Mouse (Mus musculus): ENCODE results near the gene Arsg. TPM values are rescaled to one million over a fixed set of nuclear protein-coding genes. Genes with fewer than 3 reads are reported as not detected.

The Arsg gene
- 1 to 10 TPM; 1.1 to 1.8 (median 1.2) TPM for total RNA-seq (2022)

DNA sequence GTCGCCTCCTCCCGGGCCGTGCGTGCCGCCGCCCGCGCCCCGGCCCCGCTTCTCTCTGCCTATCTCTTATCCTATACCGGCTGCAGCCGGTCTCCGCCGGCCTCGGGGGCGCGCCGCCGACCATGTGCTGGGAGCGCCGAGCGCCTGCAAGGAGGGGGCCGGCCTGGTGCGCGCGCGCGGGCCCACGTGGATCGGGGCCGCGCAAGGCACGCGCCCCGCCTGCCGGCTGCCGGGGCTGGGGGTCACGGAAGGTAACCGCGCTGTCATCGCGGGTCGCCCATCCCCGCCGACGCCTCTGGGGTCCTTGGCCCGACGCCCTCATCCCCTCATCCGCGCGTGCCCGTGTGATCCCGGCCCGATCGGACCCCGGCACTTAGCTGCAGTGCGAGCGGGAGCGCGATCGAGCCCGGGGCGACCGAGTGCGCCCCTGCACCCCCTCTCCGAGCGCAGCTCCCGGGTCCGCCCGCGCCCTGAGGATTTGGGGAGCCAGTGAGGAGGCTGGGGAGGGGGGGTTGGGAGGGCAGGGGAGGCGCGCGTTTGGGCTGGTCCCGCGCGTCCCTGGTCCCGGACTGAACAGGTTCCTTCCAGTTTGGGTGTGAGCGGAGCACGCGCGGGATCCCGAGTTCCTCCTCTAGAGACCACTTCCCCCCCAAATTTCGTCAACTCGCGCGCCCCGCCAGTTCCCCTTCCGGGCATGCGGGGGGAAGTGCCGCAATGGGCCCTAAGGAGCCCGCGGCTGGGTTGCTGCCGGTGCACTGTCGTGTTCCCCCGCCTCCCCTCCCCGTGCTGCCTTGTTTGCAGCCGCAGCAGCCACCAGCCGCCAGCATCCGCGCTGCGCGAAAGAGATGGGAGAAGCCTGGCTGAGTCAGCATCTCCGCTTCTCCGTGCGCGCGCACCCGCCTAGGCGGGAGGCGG is at the start of gene Arsg, which contains the start of gene Slc16a6:
TSS of gene Arsg (plus strand) at position 204 of the 915 bp plus-strand sequence.
TSS of gene Slc16a6 (minus strand) at position 428 of the 915 bp plus-strand sequence.
- DNase-seq (ENCODE audit: low spot score in 2 of 2) = peak; percentile 20 to 28

DNA sequence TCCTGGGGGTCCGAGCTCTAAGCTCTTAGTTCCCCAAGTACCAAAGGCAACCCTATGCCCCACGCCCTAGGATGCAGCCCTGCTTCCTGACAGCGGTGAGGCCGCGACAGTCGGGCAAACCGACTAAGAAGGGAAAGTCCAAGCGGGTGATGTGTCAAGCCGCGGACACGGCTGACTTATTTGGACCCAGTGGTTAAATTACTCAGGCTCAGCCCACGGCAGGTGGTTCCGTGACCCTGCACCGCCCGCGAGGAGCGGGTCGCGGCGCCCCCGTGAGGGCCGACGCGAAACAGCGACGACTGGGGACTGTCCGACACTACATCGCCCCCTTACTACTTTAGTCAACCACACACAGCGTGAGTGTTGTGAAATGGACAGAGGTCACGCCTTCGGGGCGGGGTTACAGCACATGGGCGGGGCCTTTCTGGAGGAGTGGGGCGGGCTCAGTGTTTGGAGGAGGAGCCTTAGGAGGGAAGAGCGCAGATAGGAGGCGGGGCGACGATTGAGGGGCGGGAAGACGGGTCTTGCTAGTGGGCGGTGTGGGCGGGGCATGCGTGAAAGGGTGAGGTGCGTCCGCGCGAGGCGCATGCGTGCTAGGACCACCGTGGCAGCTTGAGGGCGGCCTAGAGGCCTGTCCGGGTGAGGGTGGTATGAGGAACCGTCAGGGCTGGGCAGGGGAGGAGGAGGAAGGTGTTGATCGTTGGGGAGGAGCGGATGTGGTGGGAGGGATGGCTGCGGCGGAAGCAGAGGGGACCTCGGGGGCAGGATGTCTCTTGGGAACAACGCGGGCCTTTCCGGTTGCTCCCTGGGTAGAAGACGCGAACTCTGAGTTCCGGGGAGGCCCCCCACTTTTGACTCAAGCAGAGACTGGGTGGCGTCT is 47.5 kb upstream of the Arsg start, which contains the start of gene Amz2:
TSS of gene Amz2 (plus strand) at position 555 of the 880 bp plus-strand sequence.
- peak; percentile 99 for DNase-seq (ENCODE audit: low spot score in 2 of 2)

- DNase-seq (ENCODE audit: low spot score in 2 of 2) = no peak
Measured at GRCm38 (mm10) chr11:109426272-109426586, 46.9 kb upstream of the Arsg start.

DNA sequence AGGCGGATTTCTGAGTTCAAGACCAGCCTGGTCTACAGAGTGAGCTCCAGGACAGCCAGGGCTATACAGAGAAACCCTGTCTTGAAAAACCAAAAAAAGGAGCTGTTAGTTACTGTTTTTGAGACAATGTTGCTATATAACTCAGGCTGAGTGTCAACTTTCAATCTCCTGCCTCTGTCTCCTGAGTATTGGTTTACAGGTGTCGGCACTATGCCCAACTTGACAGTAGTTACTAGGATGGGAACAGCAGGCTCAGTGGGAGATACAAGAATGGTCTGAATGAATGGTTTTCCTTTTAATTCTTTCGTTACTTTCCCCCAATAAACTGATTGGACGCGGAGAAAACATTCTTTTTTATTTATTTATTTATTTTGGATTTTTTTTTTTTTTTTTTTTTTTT is 45.8 kb upstream of the Arsg start:
- DNase-seq (ENCODE audit: low spot score in 2 of 2) = no peak

- no peak for DNase-seq (ENCODE audit: low spot score in 2 of 2)
Measured at GRCm38 (mm10) chr11:109434233-109434798, 38.9 kb upstream of the Arsg start.

GRCm38 (mm10) chr11:109436889-109437288 is 36.3 kb upstream of the Arsg start:
- no peak for DNase-seq (ENCODE audit: low spot score in 2 of 2)

GRCm38 (mm10) chr11:109439209-109439608 is 34.0 kb upstream of the Arsg start:
- DNase-seq (ENCODE audit: low spot score in 2 of 2) = no peak

DNA sequence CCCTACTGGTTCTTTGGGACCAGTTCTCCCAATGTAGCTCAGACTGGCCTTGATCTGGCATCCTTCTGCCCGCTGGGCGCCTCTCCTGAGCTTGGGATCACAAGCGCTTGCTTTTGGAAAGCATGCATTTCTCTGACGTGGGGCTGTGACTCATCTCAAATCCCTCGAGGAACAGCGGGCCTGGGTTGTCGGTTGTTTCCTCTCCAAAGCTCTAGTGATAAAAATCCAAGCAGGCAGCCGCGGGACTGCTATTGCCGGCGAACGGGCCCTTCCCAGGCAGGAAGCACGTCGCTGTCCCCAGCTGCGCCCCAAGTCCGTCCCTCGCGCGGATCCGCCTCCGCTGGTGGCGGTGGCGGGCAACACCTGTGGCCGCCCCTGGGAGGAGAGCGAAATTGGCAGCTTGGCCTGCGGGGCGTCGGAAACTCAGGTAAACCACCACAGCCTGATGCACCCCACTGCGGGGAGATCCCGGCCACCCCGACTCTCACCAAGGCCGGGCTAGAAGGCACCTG is 33.3 kb upstream of the Arsg start:
- DNase-seq (ENCODE audit: low spot score in 2 of 2) = peak; percentile 49 to 68

GRCm38 (mm10) chr11:109440641-109441040 is 32.5 kb upstream of the Arsg start:
- DNase-seq (ENCODE audit: low spot score in 2 of 2) = no peak

DNA sequence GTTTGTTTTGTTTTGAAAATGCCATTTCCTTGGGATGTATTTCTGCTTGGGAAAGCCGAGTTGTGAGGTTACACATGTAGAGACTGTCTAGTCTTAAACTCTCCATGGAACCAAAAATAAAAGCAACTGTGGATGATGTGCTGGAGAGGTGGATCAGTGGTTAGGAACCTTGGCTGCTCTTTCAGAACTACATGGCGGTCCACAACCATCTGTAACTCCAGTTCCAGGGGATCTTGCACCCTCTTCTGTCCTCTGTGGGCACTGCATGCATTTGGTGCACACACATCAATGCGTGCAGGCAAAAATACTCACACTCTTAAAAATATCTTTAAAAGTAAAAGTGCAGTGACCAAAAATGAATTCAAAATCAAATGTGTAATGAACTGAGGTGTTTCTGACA is 32.1 kb upstream of the Arsg start:
- DNase-seq (ENCODE audit: low spot score in 2 of 2) = no peak

DNA sequence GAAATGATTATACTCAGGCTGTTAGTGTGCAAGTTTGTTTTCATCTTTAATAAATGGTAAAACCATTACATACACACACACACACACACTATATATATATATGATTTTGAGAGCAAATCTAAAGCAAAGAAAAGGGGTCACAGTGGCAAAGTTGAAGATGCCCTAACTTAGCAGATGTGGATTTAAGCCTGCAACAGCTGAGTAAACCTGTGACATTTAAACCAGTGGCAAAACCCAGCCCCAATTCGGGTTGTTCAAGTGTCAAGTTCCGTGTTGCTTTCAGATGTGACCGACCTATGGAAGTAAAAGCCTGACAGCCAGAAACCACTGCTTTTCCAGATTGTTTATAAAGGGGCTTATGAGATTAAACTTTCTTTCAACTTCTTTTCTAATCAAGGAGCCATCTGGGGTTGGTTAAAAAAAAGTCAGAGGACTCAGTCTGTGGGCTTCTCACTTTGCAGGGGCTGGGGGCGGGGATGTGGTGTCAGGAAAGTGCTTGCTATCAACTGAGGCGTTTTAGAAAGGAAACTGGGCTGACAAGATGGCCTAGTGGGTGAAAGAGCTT is 30.9 kb upstream of the Arsg start:
- no peak for DNase-seq (ENCODE audit: low spot score in 2 of 2)

DNA sequence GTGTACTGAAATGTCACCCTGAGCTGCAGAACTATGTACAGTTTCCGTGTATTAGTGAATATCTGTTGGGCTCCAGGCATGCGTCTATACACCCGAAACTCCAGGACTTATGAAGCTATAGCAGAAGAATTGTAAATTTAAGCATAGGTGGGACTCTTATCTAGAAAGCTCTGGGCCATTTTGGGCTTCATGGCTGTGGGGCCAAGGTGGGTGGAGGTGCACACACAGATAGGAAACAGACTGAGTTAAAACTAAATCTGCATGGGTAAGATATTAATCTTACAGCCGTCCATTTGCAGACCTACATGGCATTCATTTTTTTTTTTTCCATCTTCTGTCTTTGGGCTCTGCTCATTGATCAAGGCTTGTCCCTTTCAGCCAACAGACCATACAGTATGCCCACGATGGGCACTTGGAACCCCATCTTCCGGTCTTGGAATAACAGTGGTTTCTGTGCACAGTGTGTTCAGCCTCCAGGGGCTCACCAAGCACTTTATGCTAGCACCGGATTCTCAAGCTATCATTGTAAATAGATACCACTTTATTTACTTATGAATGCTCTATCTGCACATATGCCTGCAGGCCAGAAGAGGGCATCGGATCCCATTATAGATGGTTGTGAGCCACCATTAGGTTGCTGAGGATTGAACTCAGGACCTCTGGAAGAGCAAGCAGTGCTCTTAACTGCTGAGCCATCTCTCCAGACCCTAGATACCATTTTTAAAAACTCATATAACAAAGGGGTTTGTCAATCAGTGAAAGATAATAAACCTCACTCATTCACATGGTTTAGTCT is 29.5 kb upstream of the Arsg start:
- DNase-seq (ENCODE audit: low spot score in 2 of 2) = no peak

DNA sequence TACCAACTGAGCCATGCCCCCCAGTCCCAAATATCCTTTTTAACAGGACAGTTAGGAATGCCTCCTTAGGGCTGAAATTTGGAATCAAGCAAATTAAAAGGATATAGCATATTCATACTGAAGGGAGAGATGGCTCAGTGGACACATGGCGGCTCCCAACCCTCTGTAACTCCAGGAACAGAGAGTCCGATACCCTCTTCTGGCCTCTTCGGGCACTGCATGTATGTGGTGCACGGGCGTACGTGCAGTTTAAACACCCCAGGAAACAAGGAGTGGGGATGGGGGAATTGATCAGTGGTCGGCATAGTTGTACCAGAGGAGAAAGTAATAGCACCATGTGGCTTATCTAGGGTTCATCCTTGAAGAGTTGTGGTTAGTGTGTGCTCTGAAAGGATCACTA is 28.6 kb upstream of the Arsg start:
- no peak for DNase-seq (ENCODE audit: low spot score in 2 of 2)

- DNase-seq (ENCODE audit: low spot score in 2 of 2) = no peak
Measured at GRCm38 (mm10) chr11:109445438-109446035, 27.6 kb upstream of the Arsg start.

GRCm38 (mm10) chr11:109451169-109451568 is 22.0 kb upstream of the Arsg start:
- DNase-seq (ENCODE audit: low spot score in 2 of 2) = no peak

DNA sequence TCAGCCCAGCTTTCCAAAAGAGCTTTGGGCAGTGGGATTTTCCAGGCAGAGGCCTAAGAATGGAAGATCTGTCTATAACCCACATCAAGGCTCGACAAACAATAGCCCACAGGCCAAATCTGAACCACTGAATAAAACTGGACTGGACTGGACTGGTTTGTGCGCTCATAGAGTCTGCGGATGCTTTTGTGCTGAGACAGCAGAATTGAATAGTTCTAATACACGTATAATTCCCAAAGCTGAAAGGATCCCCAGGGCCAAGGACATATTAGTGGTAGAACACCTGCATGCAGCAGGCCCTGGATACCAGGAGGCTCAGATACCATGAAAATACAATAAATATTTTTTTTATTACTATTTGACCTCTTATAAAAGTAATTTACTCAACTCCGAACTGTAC is 16.9 kb upstream of the Arsg start:
- DNase-seq (ENCODE audit: low spot score in 2 of 2) = no peak

DNA sequence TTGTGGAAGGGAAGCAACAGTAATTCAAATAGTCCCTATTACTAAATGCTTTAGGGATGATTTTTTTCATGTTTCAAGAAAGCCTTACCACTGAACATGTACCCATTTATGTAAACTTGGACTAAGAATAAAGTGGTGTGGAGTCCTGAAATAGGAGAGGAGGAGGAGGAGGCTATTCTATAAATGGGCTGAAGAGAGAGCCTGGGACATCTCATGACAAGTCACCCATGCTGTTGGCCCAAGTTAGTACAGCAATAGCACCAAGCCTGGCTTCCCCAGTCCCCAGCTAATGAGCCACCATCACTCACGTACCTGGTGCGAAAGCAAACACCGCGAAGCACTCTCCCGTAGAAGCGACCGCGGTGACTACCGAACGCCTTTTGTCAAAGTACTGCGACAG is 15.0 kb upstream of the Arsg start:
- no peak for DNase-seq (ENCODE audit: low spot score in 2 of 2)

GRCm38 (mm10) chr11:109460586-109460985 is 12.6 kb upstream of the Arsg start:
- no peak for DNase-seq (ENCODE audit: low spot score in 2 of 2)

DNA sequence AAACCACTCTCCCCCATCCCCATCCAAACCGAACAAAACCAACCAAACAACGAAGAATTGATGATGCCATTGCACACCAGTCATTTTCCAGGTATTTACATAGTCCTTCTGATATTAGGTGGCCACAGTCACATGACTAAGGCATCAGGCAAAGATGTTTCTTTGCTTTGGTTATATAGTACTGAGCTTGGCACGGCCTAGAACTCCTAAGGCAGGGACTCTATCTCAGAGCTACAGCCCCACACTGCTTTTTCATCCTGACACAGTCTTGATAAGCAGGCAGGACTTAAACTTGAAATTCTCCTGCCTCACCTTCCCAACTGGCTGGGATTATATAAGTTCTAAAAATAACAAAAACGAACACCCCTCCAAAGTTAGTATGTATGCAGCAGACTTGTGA is 8.1 kb upstream of the Arsg start:
- no peak for DNase-seq (ENCODE audit: low spot score in 2 of 2)

- no peak for DNase-seq (ENCODE audit: low spot score in 2 of 2)
Measured at GRCm38 (mm10) chr11:109466987-109467386, 6.2 kb upstream of the Arsg start.

Data from gastrocnemius, adult 8-10 months (tissue).